Mouse (Mus musculus): ENCODE results near the gene Commd7. TPM values are rescaled to one million over a fixed set of nuclear protein-coding genes. Genes with fewer than 3 reads are reported as not detected.
A peak's percentile ranks its signal among the peaks of the same experiment; 100 is the strongest.

The Commd7 gene
- polyA plus RNA-seq, 1 experiment = 17.0 TPM

- no peak for DNase-seq (ENCODE audit: low read depth)
Observed at GRCm38 (mm10) chr2:153622449-153622848, 10.1 kb downstream of the Commd7 start.

GRCm38 (mm10) chr2:153618889-153619288 is 13.7 kb downstream of the Commd7 start:
- DNase-seq (ENCODE audit: low read depth) = no peak

- DNase-seq (ENCODE audit: low read depth) = no peak
Observed at GRCm38 (mm10) chr2:153618439-153618838, 14.1 kb downstream of the Commd7 start.

GRCm38 (mm10) chr2:153616893-153617292 is 15.7 kb downstream of the Commd7 start:
- DNase-seq (ENCODE audit: low read depth) = no peak

- no peak for DNase-seq (ENCODE audit: low read depth)
Observed at GRCm38 (mm10) chr2:153612594-153613281, 19.8 kb downstream of the Commd7 start.

- no peak for DNase-seq (ENCODE audit: low read depth)
Observed at GRCm38 (mm10) chr2:153611743-153612142, 20.8 kb downstream of the Commd7 start.

- no peak for DNase-seq (ENCODE audit: low read depth)
Observed at GRCm38 (mm10) chr2:153611241-153611630, 21.3 kb downstream of the Commd7 start.

GRCm38 (mm10) chr2:153610426-153611240 is 21.9 kb downstream of the Commd7 start:
- no peak for DNase-seq (ENCODE audit: low read depth)

- peak; percentile 69 for DNase-seq (ENCODE audit: low read depth)
Observed at GRCm38 (mm10) chr2:153609548-153609947, 23.0 kb downstream of the Commd7 start.

GRCm38 (mm10) chr2:153609058-153609457 is 23.5 kb downstream of the Commd7 start:
- DNase-seq (ENCODE audit: low read depth) = no peak

- DNase-seq (ENCODE audit: low read depth) = peak; percentile 96
Observed at GRCm38 (mm10) chr2:153607870-153608515, 24.6 kb downstream of the Commd7 start.

- DNase-seq (ENCODE audit: low read depth) = no peak
Observed at GRCm38 (mm10) chr2:153606421-153606820, 26.2 kb downstream of the Commd7 start.

GRCm38 (mm10) chr2:153603724-153604123 is 28.9 kb downstream of the Commd7 start:
- no peak for DNase-seq (ENCODE audit: low read depth)

GRCm38 (mm10) chr2:153600667-153601648 is 31.6 kb downstream of the Commd7 start:
- no peak for DNase-seq (ENCODE audit: low read depth)

- DNase-seq (ENCODE audit: low read depth) = no peak
Observed at GRCm38 (mm10) chr2:153600021-153600666, 32.4 kb downstream of the Commd7 start.

- no peak for DNase-seq (ENCODE audit: low read depth)
Observed at GRCm38 (mm10) chr2:153597626-153598025, 35.0 kb downstream of the Commd7 start.

GRCm38 (mm10) chr2:153597014-153597413 is 35.6 kb downstream of the Commd7 start:
- DNase-seq (ENCODE audit: low read depth) = no peak

GRCm38 (mm10) chr2:153594998-153595397 is 37.6 kb downstream of the Commd7 start:
- no peak for DNase-seq (ENCODE audit: low read depth)

- DNase-seq (ENCODE audit: low read depth) = no peak
Observed at GRCm38 (mm10) chr2:153593186-153593585, 39.4 kb downstream of the Commd7 start.

- DNase-seq (ENCODE audit: low read depth) = no peak
Observed at GRCm38 (mm10) chr2:153592056-153593014, 40.2 kb downstream of the Commd7 start.
